ENCODE assay signal across 17 mouse cellular contexts in genomic region chr10:61001745-61002160, GRCm38 (mm10).
A peak's percentile ranks its signal among the peaks of the same experiment; 100 is the strongest.
DNase-seq lines count a peak whose midpoint lies in the region; ATAC-seq and TF ChIP-seq lines count a peak whose summit lies in the region.
"Had no signal": no experiment of that assay in that cellular context is flagged by ENCODE, and none has a peak within 500 bp of the region (broad histone marks: within the 10 kb centered on the region; RNA-seq: fewer than 3 reads in every experiment).

No protein-coding gene starts in this region.

- no peaks in the 10 kb centered on the region for H3K4me1 ChIP-seq in heart, embryonic 11.5 days (ENCODE audit: control insufficient read depth, insufficient read depth, low read length)
- H3K4me1 ChIP-seq in heart, postnatal 0 days (ENCODE audit: control insufficient read depth, insufficient read depth): peaks cover 3% of the 10 kb centered on the region; the same call in 1 of the 2 replicates
- H3K4me1 ChIP-seq: forebrain, embryonic 15.5 days; limb, embryonic 12.5 days; liver, embryonic 12.5 days had no signal

- H3K27ac ChIP-seq in heart, embryonic 11.5 days (ENCODE audit: low read depth, low read length): no peak overlapping the region
- H3K27ac ChIP-seq in heart, postnatal 0 days (ENCODE audit: low read depth): peak overlapping the region; percentile 34
- H3K27ac ChIP-seq: embryonic facial prominence, embryonic 13.5 days; forebrain, embryonic 15.5 days; hindbrain, embryonic 14.5 days; limb, embryonic 12.5 days; liver, embryonic 12.5 days had no signal

- DNase-seq in heart, adult 11 months: peak; percentile 93
- peak; percentile 29 for DNase-seq in ZHBTc4 (ENCODE audit: low read depth, low spot score)
- peak; percentile 7 to 13 for DNase-seq in heart, adult 9 months (ENCODE audit: low spot score in 2 of 2)
- peak; percentile 34 for DNase-seq in heart, postnatal 0 days (ENCODE audit: low spot score)
- DNase-seq in cerebellum, postnatal 10 days: no peak
- no peak for DNase-seq in gastrocnemius, postnatal 36 days
- DNase-seq: cerebellum, adult 9-10 months; kidney, adult 9 months; kidney, postnatal 25 days; lung, adult 2 months; thymus, postnatal 4 days had no signal

- peaks cover 4% of the 10 kb centered on the region for H3K9me3 ChIP-seq in heart, embryonic 11.5 days (replicated peaks; ENCODE audit: control insufficient read depth, low read length)
- H3K9me3 ChIP-seq in heart, postnatal 0 days (replicated peaks; ENCODE audit: control insufficient read depth, low read length): 0 out of 2 replicates have a peak, but pooled peaks cover 4% of the 10 kb centered on the region
- H3K9me3 ChIP-seq: forebrain, embryonic 15.5 days; limb, embryonic 12.5 days; liver, embryonic 12.5 days had no signal

- no peak overlapping the region for H3K4me2 ChIP-seq in heart, embryonic 11.5 days
- peak overlapping the region; percentile 19; the same call in 1 of the 2 replicates for H3K4me2 ChIP-seq in heart, postnatal 0 days (ENCODE audit: low read depth, low read length)
- H3K4me2 ChIP-seq: embryonic facial prominence, embryonic 13.5 days; forebrain, embryonic 15.5 days; hindbrain, embryonic 14.5 days; limb, embryonic 12.5 days; liver, embryonic 12.5 days had no signal

- H3K36me3 ChIP-seq in heart, embryonic 11.5 days (ENCODE audit: control insufficient read depth, insufficient read depth, low read length): no peaks in the 10 kb centered on the region
- no peaks in the 10 kb centered on the region for H3K36me3 ChIP-seq in heart, postnatal 0 days (replicated peaks; ENCODE audit: control insufficient read depth, insufficient read depth, low read length)
- H3K36me3 ChIP-seq: embryonic facial prominence, embryonic 13.5 days; forebrain, embryonic 15.5 days; limb, embryonic 12.5 days; liver, embryonic 12.5 days had no signal

- ATAC-seq in heart, embryonic 11.5 days (replicated peaks; ENCODE audit: insufficient number of reproducible peaks, low FRiP score, low TSS enrichment): no peak
- peak; percentile 50 for ATAC-seq in heart, postnatal 0 days (ENCODE audit: insufficient read depth, low read depth)
- ATAC-seq: forebrain, embryonic 15.5 days; liver, embryonic 12.5 days had no signal

- intact Hi-C loops in gastrocnemius, postnatal 36 days (cut with DNase I): no loop called here

- H3K4me3 ChIP-seq in heart, embryonic 11.5 days (ENCODE audit: low read depth, low read length): no peak overlapping the region
- H3K4me3 ChIP-seq in heart, postnatal 0 days (ENCODE audit: low read depth, low read length): no peak overlapping the region
- H3K4me3 ChIP-seq: embryonic facial prominence, embryonic 13.5 days; forebrain, embryonic 15.5 days; limb, embryonic 12.5 days; liver, embryonic 12.5 days had no signal

- H3K9ac ChIP-seq in heart, embryonic 11.5 days (ENCODE audit: low read depth, low read length): no peak overlapping the region
- H3K9ac ChIP-seq in heart, postnatal 0 days (replicated peaks; ENCODE audit: low read depth, low read length): no peak overlapping the region
- H3K9ac ChIP-seq: embryonic facial prominence, embryonic 13.5 days; forebrain, embryonic 15.5 days; hindbrain, embryonic 14.5 days; limb, embryonic 12.5 days; liver, embryonic 12.5 days had no signal

- 74% methylated on average over 22 of the region's 22 CpGs for WGBS in heart, embryonic 11.5 days (ENCODE audit: insufficient replicate concordance)
- 41% methylated on average over 22 of the region's 22 CpGs for WGBS in heart, postnatal 0 days

- no peak for TF ChIP-seq CTCF in heart, postnatal 0 days (IDR thresholded peaks at IDR 0.05; ENCODE audit: low read depth)

- TF ChIP-seq EP300 in heart, postnatal 0 days (IDR thresholded peaks at IDR 0.05; ENCODE audit: low read depth): no peak

- no peaks in the 10 kb centered on the region for H3K27me3 ChIP-seq in heart, embryonic 11.5 days (ENCODE audit: control insufficient read depth, insufficient read depth, low read length)
- no peaks in the 10 kb centered on the region for H3K27me3 ChIP-seq in heart, postnatal 0 days (ENCODE audit: control insufficient read depth, insufficient read depth, low read length)
- H3K27me3 ChIP-seq: embryonic facial prominence, embryonic 13.5 days; forebrain, embryonic 15.5 days; limb, embryonic 12.5 days; liver, embryonic 12.5 days had no signal

Comparison
In these comparisons a context has a peak if more than half of its experiments do, and no peak if none do; other contexts are left out.
1. DNase-seq: peak in heart, adult 11 months (single experiment), ZHBTc4 (single experiment), heart, adult 9 months (2 of 2) and heart, postnatal 0 days (single experiment); none in cerebellum, postnatal 10 days (0 of 2) and gastrocnemius, postnatal 36 days (0 of 2).